Mouse (Mus musculus) brain, embryonic 14.5 days (tissue): ENCODE results near the gene Asxl2.

ENCODE experiments used
- CTCF ChIP-seq: fragments of 200-500 bp; IDR thresholded peaks from 2 replicates; pipeline ENCODE4 v1.5.1; 2012; ENCODE audit warnings: inconsistent platforms, mild to moderate bottlenecking, moderate library complexity, borderline replicate concordance; ENCODE audit not compliant: insufficient read depth, insufficient read length; ENCODE audit errors: extremely low read depth
- POLR2A ChIP-seq: fragments of 200-500 bp; IDR thresholded peaks from 2 replicates; pipeline ENCODE4 v1.6.1; 2012; ENCODE audit warnings: mild to moderate bottlenecking, inconsistent platforms, borderline replicate concordance; ENCODE audit not compliant: poor library complexity, insufficient read depth, insufficient read length, severe bottlenecking; ENCODE audit errors: extremely low read depth

DNA sequence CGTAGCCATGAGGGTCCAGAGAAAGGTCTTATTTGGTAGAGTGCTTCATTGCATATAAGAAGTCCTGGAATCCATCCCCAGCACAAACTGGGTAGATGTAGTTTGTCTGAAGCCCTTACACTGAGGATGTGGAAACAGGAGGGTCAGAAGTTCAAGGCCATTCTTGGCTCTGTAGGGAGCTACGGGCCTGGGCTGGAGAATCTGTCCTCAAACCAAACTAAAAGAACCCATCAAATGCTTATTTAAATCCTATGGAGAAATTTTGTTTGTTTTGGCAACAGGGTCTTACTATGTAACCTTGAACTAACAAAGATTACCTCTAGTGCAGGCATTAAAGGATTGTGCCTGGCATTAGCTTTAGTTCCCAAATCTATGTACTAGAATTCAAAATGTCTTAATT lies 14.3 kb downstream of the Asxl2 start:
- TF ChIP-seq CTCF (no peak), POLR2A (no peak)
